Mouse (Mus musculus) neutrophil, adult 65 days (primary cell): Measurements from ENCODE around the gene Spen. TPM values are rescaled to one million over a fixed set of nuclear protein-coding genes. Genes with fewer than 3 reads are reported as not detected.

Experiments
- total RNA-seq: library from RNA; stranded (reverse); gene quantifications from 2 replicates; pipeline ENCODE4 v1.2.4, GENCODE M21; 2023

The Spen gene
- 88.6 and 113 TPM in 2 replicates for total RNA-seq

GRCm38 (mm10) chr4:141538408-141539212 is at the start of gene Spen:
TSS of gene Spen (minus strand) at chr4:141538597.

GRCm38 (mm10) chr4:141444451-141445327 is 93.7 kb downstream of the Spen start, which contains the start of gene Zbtb17:
TSS of gene Zbtb17 (plus strand) at chr4:141444654.

GRCm38 (mm10) chr4:141435974-141436373 is 102.4 kb downstream of the Spen start, which contains the start of gene Srarp:
TSS of gene Srarp (minus strand) at chr4:141436105.

DNA sequence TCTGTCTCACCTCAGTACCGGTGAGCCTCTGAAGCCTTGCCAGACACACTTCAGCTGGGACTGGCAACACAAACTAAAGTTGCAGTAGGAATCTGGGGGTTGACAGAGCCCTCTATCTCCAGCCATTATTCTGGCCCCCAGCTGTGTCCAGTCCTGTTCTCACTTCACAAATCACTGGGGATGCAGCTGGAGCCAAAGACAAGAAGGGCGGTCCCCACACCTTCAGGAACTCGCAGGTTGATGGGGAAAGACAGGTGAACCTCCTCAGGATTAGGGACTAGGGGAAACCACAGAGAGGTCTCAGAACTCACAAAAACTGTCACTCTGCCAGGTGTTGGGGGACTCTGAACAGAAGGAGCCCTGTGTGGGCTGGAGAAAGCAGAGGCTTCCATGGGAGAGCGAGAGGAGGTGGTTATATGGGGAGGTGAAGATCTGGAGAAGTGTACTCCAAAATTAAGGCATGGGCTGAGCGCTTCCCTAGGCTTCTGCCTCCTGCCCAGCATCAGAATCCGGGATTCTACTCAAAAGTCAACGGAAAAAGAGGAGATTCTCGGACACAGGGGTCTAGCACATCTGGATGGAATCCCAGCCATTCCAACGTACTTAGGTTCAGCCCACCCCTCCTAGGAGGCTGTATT is 118.1 kb downstream of the Spen start, which contains the start of gene Hspb7:
Gene Hspb7 (plus strand): TSS at position 588 of the 638 bp plus-strand sequence.

Other genes with a start within 250 kb of the Spen start
- 0.76 and 1.1 TPM in 2 replicates for gene Epha2, start 237.4 kb downstream of the Spen start, total RNA-seq
- not detected in 2 replicates for gene Fam131c, start 170.4 kb downstream of the Spen start, total RNA-seq
- gene Clcnka, start 139.9 kb downstream of the Spen start, total RNA-seq: not detected in 2 replicates
- not detected in 2 replicates for gene Clcnkb, start 122.6 kb downstream of the Spen start, total RNA-seq
- not detected in 2 replicates for gene Hspb7, start 117.8 kb downstream of the Spen start, total RNA-seq
- gene Srarp, start 102.5 kb downstream of the Spen start, total RNA-seq: not detected in 2 replicates
- 32.0 and 36.4 TPM in 2 replicates for gene Zbtb17, start 93.9 kb downstream of the Spen start, total RNA-seq
- not detected in 2 replicates for gene Fblim1, start 67.5 kb upstream of the Spen start, total RNA-seq
- gene Tmem82, start 80.0 kb upstream of the Spen start, total RNA-seq: not detected in 2 replicates
- 0.22 TPM in 1 of 2 replicates, not detected in the other for gene Slc25a34, start 85.2 kb upstream of the Spen start, total RNA-seq
- gene Plekhm2, start 126.3 kb upstream of the Spen start, total RNA-seq: 60.3 and 80.1 TPM in 2 replicates
- 0.51 TPM in 1 of 2 replicates, not detected in the other for gene Rsc1a1, start 147.0 kb upstream of the Spen start, total RNA-seq
- gene Ddi2, start 184.8 kb upstream of the Spen start, total RNA-seq: 33.5 and 45.6 TPM in 2 replicates
- gene Agmat, start 208.1 kb upstream of the Spen start, total RNA-seq: not detected in 2 replicates